Mouse (Mus musculus) bone marrow macrophage, adult 2 months (primary cell): Measurements from ENCODE around the gene Ecsit.

Experiments
- CTCF ChIP-seq: IDR thresholded peaks from 2 replicates; pipeline ENCODE4 v1.5.1; 2012; ENCODE audit warnings: low read depth, mild to moderate bottlenecking, low read length, moderate library complexity
- POLR2A ChIP-seq: IDR thresholded peaks from 2 replicates; pipeline ENCODE4 v1.6.1; 2012; ENCODE audit warnings: mild to moderate bottlenecking, low read depth, low read length, borderline replicate concordance

- TF ChIP-seq CTCF, result peak; percentile 60
- no peak for TF ChIP-seq POLR2A
Observed at GRCm38 (mm10) chr9:22095854-22096307, 10.6 kb upstream of the Ecsit start.
